Mouse (Mus musculus): Measurements from ENCODE around the gene Ror2. TPM values are rescaled to one million over a fixed set of nuclear protein-coding genes. Genes with fewer than 3 reads are reported as not detected.

The Ror2 gene
- polyA plus RNA-seq, 1 experiment from 2014 or later: not detected

DNA sequence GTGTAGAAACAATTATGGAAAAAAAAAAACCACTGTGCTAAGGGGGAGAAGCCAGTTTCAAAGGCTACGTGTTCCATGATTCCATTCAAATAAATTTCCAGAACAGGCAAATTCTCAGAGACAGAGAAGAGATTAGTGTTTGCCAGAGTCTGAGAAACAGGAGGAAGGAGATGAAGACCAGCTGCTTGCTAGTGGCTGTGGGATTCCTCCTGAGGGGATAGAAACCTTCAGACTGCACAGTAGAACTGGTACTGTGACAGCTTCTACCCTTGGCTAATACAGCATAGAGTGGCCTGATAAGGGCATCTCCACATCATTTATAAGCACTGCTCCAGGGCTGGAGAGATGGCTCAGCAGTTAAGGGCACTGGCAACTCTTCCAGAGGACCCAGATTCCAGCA lies 11.2 kb downstream of the Ror2 start:
- DNase-seq (ENCODE audit: low read depth, low spot score) (no peak), ATAC-seq (no peak)
- in situ Hi-C loops (cut with MboI; ENCODE audit: low pct_unique_long_range_greater_than_20kb): no loop called here
- ChIA-PET CTCF (interaction anchor here (1.0 kb wide), 1 partner anchor 8 kb away, joined by 3 read pairs; no protein-coding TSS in a partner anchor), POLR2A (interaction anchor here (0.6 kb wide), 1 partner anchor 16 kb away, joined by 3 read pairs; no protein-coding TSS in a partner anchor)
- peaks cover 39% of the 10 kb centered on the region for H3K27me3 ChIP-seq
- TF ChIP-seq CTCF (IDR thresholded peaks at IDR 0.05): no peak

DNA sequence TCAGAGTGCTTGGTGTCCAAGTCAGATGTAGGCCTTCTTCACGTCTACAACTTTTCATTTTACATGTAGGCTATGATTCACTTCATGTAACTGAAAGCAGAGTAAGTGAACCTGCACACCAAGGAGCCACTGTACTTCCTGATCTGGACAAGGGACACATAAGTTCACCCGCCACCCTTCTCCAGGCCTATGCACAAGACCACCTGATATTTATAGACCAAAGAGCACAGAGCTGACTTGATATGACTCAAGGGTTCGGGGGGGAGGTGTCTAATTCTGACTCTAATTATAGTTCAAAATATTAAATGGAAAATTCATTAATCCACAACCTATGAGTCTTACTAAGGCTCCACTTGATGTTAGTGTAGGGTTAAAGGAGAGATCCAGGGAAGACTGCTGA lies 14.3 kb downstream of the Ror2 start:
- in situ Hi-C loops (cut with MboI; ENCODE audit: low pct_unique_long_range_greater_than_20kb): no loop called here
- peaks cover 34% of the 10 kb centered on the region for H3K27me3 ChIP-seq
- no peak for ATAC-seq
- no peak for DNase-seq (ENCODE audit: low read depth, low spot score)
- CTCF ChIA-PET: no interaction called here
- POLR2A ChIA-PET: no interaction called here
- no peak for TF ChIP-seq CTCF (IDR thresholded peaks at IDR 0.05)

DNA sequence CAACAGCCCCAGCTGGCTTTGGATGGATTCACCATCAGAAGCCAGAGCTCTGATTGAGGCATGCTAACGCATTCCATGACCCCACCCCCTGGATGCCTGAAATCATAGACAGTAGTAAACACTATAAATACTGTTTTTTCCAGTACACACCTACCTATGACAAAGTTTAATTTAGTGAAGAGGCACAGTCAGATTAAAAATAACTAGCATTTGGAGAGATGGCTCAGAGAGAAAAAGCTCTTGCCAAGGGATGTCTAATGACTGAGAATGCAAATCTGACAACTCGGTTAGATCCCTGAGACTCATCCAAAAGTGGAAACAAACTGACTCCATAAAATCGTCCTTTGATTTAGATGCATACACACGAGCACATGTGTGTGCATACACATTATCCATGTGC lies 15.4 kb downstream of the Ror2 start:
- in situ Hi-C loops (cut with MboI; ENCODE audit: low pct_unique_long_range_greater_than_20kb): no loop called here
- DNase-seq (ENCODE audit: low read depth, low spot score) (no peak), ATAC-seq (no peak)
- ChIA-PET POLR2A (interaction anchor here (0.9 kb wide), 1 partner anchor 11 kb away, joined by 3 read pairs; no protein-coding TSS in a partner anchor), CTCF (no interaction called here)
- no peak for TF ChIP-seq CTCF (IDR thresholded peaks at IDR 0.05)
- H3K27me3 ChIP-seq: peaks cover 41% of the 10 kb centered on the region

DNA sequence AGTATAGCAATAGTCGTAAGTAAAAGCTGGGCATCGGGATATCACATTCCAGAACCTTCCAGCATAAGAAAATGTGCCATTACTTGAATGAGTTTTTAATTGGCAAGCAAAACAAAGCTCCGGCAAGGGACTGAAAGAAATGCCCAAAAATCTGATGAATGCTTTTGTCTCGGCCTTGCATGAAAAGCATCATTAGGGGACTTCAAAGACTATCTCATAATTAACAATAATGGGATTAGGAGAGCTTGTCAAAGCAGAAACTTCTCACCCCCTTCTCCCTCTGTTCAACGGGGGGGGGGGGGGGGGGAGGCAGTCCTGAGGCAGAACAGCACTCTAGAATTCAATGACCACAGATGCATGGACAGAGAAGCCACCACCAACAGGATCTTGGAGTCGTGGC lies 17.4 kb downstream of the Ror2 start:
- TF ChIP-seq CTCF (IDR thresholded peaks at IDR 0.05): no peak
- H3K27me3 ChIP-seq: peaks cover 41% of the 10 kb centered on the region
- CTCF ChIA-PET: no interaction called here
- ATAC-seq (no peak), DNase-seq (ENCODE audit: low read depth, low spot score) (no peak)
- in situ Hi-C loops (cut with MboI; ENCODE audit: low pct_unique_long_range_greater_than_20kb): no loop called here
- POLR2A ChIA-PET: interaction anchor here (0.6 kb wide), 1 partner anchor 44 kb away, joined by 4 read pairs; no protein-coding TSS in a partner anchor

DNA sequence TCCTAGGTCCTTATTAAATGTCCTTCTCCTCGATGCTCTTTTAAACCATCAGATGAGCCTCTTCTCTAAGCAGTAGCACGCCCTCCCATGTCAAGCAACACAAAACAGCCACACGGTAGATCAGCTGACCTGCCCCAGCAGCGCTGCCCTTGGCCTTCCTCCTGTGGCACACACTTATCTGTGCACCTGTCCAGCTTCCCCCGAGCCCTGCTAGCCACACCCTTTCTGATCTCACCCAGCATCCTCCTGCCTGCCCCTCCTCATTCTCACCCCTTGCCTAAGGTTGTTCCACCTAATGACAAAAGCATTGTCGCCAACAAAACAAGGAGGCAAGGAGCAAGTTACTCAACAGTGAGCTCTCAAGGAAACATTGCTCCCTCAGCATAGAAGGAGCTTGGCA lies 18.1 kb downstream of the Ror2 start:
- TF ChIP-seq CTCF (IDR thresholded peaks at IDR 0.05): no peak
- no peak for DNase-seq (ENCODE audit: low read depth, low spot score)
- peaks cover 39% of the 10 kb centered on the region for H3K27me3 ChIP-seq
- ATAC-seq: no peak
- POLR2A ChIA-PET: interaction anchor here (0.6 kb wide), 1 partner anchor 50 kb away, joined by 4 read pairs; no protein-coding TSS in a partner anchor
- CTCF ChIA-PET: no interaction called here
- in situ Hi-C loops (cut with MboI; ENCODE audit: low pct_unique_long_range_greater_than_20kb): no loop called here

DNA sequence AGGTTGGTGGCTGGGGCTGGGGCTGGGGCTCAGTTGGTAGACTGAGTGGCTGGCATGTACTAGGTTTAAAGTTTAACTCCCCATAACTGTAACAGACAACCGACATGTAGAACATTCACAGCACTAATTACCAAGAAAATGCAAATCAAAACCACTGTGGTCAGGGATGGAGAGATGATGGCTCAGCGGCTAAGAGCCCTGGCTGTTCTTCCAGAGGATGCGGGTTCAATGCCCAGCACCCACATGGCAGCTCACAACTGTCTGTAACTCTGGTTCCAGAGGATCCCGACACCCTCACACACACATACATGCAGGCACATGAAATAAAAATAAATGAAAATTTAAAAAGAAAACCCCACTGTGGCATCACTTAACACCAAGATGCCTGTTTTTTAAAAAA lies 18.8 kb downstream of the Ror2 start:
- ATAC-seq (no peak), DNase-seq (ENCODE audit: low read depth, low spot score) (no peak)
- in situ Hi-C loops (cut with MboI; ENCODE audit: low pct_unique_long_range_greater_than_20kb): no loop called here
- peaks cover 37% of the 10 kb centered on the region for H3K27me3 ChIP-seq
- no peak for TF ChIP-seq CTCF (IDR thresholded peaks at IDR 0.05)
- CTCF ChIA-PET: no interaction called here
- POLR2A ChIA-PET: interaction anchor here (0.6 kb wide), 2 partner anchors 47 to 49 kb away, joined by 3 to 4 read pairs; no protein-coding TSS in a partner anchor

DNA sequence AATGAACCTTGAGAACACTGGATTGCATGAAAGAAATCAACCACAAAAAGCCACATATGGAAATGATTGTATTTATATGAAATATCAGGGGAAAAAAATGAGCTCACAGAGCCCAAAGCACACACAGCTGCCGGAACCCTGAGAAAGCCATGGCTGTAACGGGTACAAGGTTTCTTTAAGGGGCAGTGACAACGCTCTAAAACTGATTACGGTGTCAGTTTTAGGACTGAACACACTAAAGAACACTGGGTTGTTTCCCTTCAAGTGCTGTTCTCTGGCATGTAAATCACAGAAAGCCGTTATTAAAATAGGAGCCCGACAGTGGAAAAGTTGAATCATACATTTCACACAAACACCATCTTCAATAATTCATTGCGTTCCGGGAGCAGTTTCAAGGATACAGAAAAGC lies 19.4 kb downstream of the Ror2 start:
- ChIA-PET CTCF (no interaction called here), POLR2A (no interaction called here)
- DNase-seq (ENCODE audit: low read depth, low spot score): no peak
- ATAC-seq: no peak
- peaks cover 35% of the 10 kb centered on the region for H3K27me3 ChIP-seq
- TF ChIP-seq CTCF (IDR thresholded peaks at IDR 0.05): no peak
- in situ Hi-C loops (cut with MboI; ENCODE audit: low pct_unique_long_range_greater_than_20kb): no loop called here

DNA sequence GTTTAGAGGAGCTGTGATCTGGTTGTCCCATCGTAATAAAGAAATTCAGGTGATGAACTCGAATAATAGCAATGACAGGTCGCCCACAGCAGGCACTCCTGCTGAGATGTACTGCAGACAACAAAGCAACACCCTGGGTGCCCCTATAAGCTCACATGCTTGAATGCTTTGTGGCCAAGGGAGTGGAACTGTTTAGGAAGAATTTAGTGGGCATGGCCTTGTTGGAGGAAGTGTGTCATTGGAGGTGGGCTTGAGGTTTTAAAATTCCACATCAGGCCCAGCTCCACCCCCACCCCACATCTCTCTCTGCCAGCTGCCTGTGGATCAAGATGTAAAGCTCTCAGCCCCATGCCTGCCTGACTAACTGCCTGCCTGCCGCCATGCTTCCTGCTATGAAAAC lies 21.0 kb downstream of the Ror2 start:
- H3K27me3 ChIP-seq: peaks cover 38% of the 10 kb centered on the region
- no peak for TF ChIP-seq CTCF (IDR thresholded peaks at IDR 0.05)
- DNase-seq (ENCODE audit: low read depth, low spot score) (no peak), ATAC-seq (no peak)
- in situ Hi-C loops (cut with MboI; ENCODE audit: low pct_unique_long_range_greater_than_20kb): no loop called here
- POLR2A ChIA-PET: no interaction called here
- CTCF ChIA-PET: interaction anchor here (1.1 kb wide), 1 partner anchor 27 kb away, joined by 5 read pairs; no protein-coding TSS in a partner anchor

DNA sequence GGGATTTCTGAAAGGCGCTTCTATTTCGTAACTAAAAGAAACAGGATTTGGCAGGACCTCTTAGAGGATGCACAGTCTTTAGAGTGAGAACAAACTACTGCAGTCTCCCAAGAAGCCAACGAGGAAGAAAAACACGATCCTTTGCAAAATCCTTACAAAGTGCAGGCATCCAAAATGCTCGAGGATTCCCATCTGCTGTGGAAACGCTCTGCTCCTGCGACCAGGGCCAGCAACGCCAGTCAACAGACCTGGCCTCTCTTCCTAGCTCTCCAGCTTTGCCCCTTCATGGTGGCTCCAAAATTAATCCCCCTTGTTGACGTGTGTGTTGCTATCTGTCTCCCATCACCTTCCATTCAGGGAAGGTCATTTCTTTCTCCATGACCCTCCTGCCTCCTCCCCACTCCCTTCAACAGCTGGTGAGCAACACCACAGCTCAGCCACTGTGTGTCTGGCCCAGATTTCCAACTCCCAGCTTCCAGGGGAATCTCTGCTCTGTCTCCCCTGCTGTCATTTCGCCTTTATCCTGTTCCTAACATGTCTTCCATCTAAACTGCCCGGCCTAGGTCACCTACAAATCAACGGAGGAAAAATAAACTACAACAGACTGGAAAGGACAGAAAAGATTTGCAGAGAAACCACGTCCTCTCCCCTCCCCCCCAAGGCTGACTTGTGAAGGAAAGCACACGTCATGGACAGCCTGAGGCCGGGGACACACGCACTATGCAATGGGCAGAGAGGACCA lies 23.2 kb downstream of the Ror2 start:
- CTCF ChIA-PET: no interaction called here
- POLR2A ChIA-PET: no interaction called here
- DNase-seq (ENCODE audit: low read depth, low spot score) (no peak), ATAC-seq (no peak)
- in situ Hi-C loops (cut with MboI; ENCODE audit: low pct_unique_long_range_greater_than_20kb): no loop called here
- TF ChIP-seq CTCF (IDR thresholded peaks at IDR 0.05): no peak
- peaks cover 40% of the 10 kb centered on the region for H3K27me3 ChIP-seq

DNA sequence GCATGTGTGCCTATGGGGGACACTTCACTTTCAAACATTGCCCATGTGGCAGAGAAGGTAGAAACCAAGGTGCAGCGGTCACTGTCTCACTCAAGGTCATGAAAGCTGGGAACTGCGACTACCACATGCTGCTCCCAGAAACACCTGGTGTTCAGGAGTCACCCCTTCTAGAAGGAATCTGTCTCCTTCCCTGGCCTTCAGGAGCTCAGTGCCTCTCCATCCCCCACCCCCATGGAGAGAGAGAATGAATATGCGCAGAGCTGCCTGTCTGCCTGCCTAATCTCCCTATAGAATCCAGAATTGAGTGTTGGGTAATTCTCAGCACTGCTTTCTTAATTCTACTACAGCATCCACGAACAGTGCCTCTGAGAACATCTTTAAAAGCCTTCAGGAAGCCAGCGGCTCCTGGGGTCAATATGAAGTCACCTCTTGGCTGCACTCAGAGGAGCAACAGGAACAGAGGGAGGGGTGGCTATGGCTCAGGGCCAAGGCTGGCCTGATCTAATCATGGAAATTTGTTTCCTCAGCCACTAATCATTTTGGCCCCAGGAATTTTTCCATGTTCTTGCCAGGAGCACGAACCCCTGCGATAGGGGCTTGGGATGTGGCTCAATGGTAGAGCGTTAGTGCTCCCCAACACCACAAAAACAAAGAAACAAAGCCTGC lies 24.7 kb downstream of the Ror2 start:
- CTCF ChIA-PET: no interaction called here
- H3K27me3 ChIP-seq: peaks cover 35% of the 10 kb centered on the region
- ATAC-seq (no peak), DNase-seq (ENCODE audit: low read depth, low spot score) (no peak)
- POLR2A ChIA-PET: no interaction called here
- TF ChIP-seq CTCF (IDR thresholded peaks at IDR 0.05): no peak
- in situ Hi-C loops (cut with MboI; ENCODE audit: low pct_unique_long_range_greater_than_20kb): no loop called here

DNA sequence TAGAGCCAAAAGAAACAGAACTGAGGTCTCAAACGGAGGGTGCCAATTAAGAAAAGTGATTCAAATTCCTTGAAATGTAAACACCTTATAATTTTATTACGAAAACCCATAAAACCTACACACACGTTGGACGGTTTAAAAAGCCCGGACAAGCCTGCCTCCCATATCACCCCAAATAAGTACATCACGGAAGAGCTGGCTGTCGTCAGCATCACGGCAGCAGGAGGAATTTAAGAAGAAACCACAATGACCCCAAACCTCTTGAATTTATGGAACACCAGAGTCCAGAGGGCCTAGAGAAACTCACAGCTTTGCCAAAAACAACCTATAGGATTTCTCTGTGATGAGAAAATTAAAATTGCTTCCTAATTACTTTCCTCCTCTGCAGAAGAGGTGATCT lies 27.0 kb downstream of the Ror2 start:
- in situ Hi-C loops (cut with MboI; ENCODE audit: low pct_unique_long_range_greater_than_20kb): no loop called here
- CTCF ChIA-PET: no interaction called here
- POLR2A ChIA-PET: interaction anchor here (0.6 to 0.7 kb wide), 2 partner anchors 12 to 15 kb away, joined by 3 read pairs; no protein-coding TSS in a partner anchor
- DNase-seq (ENCODE audit: low read depth, low spot score) (no peak), ATAC-seq (no peak)
- TF ChIP-seq CTCF (IDR thresholded peaks at IDR 0.05): no peak
- H3K27me3 ChIP-seq: peaks cover 41% of the 10 kb centered on the region

Data from Patski (cell line).